In the genomic region with DNA sequence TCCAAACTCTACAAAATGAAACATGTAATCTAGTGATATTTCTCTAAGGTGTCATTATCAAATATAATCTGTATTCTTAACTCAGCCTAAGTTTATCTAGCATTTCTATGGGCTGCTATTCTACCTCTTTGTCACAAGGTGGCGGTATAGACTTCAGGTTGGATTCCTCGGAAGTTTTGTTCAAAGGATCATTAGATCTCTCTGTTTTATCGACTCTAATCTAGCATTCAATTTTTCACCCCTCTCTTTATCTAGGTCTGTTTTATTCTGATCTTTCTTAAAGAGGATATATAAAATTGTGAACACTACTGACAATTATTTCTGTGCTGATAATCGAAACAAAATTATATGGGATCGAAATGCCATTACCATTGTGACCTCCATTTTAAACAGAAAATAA, we compare ENCODE assay signal across 8 mouse cellular contexts. TPM values are rescaled to one million over a fixed set of nuclear protein-coding genes. Genes with fewer than 3 reads are reported as not detected.
DNase-seq lines count a peak whose midpoint lies in the region; ATAC-seq and TF ChIP-seq lines count a peak whose summit lies in the region.

No protein-coding gene starts in this region.

- TF ChIP-seq EP300 in lung, postnatal 0 days (IDR thresholded peaks at IDR 0.05) = no peak

- no peak for DNase-seq in forebrain, embryonic 10.5 days (ENCODE audit: extremely low spot score, low spot score)
- peak; percentile 64 for DNase-seq in lung, postnatal 0 days (ENCODE audit: low spot score)
- no peak for DNase-seq in lung, postnatal 4 days
- DNase-seq in retina, postnatal 1 day = peak; percentile 32
- DNase-seq in layer of hippocampus, postnatal 25 days (ENCODE audit: extremely low spot score in 1 of 2, low spot score in 1 of 2) = no peak
- DNase-seq in layer of hippocampus, adult 8-10 months (ENCODE audit: low spot score in 2 of 2) = no peak

- H3K36me3 ChIP-seq in forebrain, embryonic 10.5 days (replicated peaks) = no peaks in the 10 kb centered on the region
- no peaks in the 10 kb centered on the region for H3K36me3 ChIP-seq in forebrain, embryonic 15.5 days
- H3K36me3 ChIP-seq in lung, postnatal 0 days (ENCODE audit: insufficient read depth, low read length) = no peaks in the 10 kb centered on the region

- TF ChIP-seq CTCF in lung, postnatal 0 days (IDR thresholded peaks at IDR 0.05) = peak; percentile 76

- no peak overlapping the region; the same call in 1 of the 2 replicates for H3K27ac ChIP-seq in forebrain, embryonic 10.5 days
- H3K27ac ChIP-seq in forebrain, embryonic 15.5 days (replicated peaks) = no peak overlapping the region
- H3K27ac ChIP-seq in lung, postnatal 0 days (ENCODE audit: low read length) = no peak overlapping the region

- WGBS in forebrain, embryonic 10.5 days = 25% methylated on average over 5 of the region's 5 CpGs
- WGBS in forebrain, embryonic 15.5 days = 28% methylated on average over 5 of the region's 5 CpGs
- WGBS in lung, postnatal 0 days = 21% methylated on average over 5 of the region's 5 CpGs

- H3K9ac ChIP-seq in forebrain, embryonic 15.5 days (replicated peaks) = no peak overlapping the region
- no peak overlapping the region for H3K9ac ChIP-seq in lung, postnatal 0 days (replicated peaks; ENCODE audit: low read depth)

- H3K4me2 ChIP-seq in forebrain, embryonic 15.5 days (replicated peaks) = no peak overlapping the region
- H3K4me2 ChIP-seq in lung, postnatal 0 days (replicated peaks; ENCODE audit: low read depth, low read length) = peak overlapping the region; percentile 56

- no peaks in the 10 kb centered on the region for H3K27me3 ChIP-seq in forebrain, embryonic 10.5 days (ENCODE audit: poor library complexity, severe bottlenecking)
- H3K27me3 ChIP-seq in forebrain, embryonic 15.5 days = no peaks in the 10 kb centered on the region
- no peaks in the 10 kb centered on the region for H3K27me3 ChIP-seq in lung, postnatal 0 days (replicated peaks; ENCODE audit: insufficient read depth, low read length)

- 0 out of 2 replicates have a peak, but pooled peaks cover 4% of the 10 kb centered on the region for H3K9me3 ChIP-seq in forebrain, embryonic 10.5 days
- no peaks in the 10 kb centered on the region for H3K9me3 ChIP-seq in forebrain, embryonic 15.5 days
- H3K9me3 ChIP-seq in lung, postnatal 0 days (ENCODE audit: low read length) = no peaks in the 10 kb centered on the region

- peak overlapping the region; percentile 46 for H3K4me3 ChIP-seq in forebrain, embryonic 10.5 days
- H3K4me3 ChIP-seq in forebrain, embryonic 15.5 days = no peak overlapping the region
- H3K4me3 ChIP-seq in lung, postnatal 0 days (ENCODE audit: low read depth, low read length) = no peak overlapping the region; the same call in 1 of the 2 replicates

- ATAC-seq in forebrain, embryonic 15.5 days (replicated peaks) = no peak
- ATAC-seq in lung, postnatal 0 days = no peak
- ATAC-seq in erythroid progenitor cell, adult 5-6 weeks (replicated peaks; ENCODE audit: low FRiP score, poor library complexity, severe bottlenecking) = peak; percentile 64; the same call in 1 of the 2 replicates

- peaks cover 17% of the 10 kb centered on the region for H3K4me1 ChIP-seq in forebrain, embryonic 10.5 days
- H3K4me1 ChIP-seq in forebrain, embryonic 15.5 days = peaks cover 7% of the 10 kb centered on the region
- H3K4me1 ChIP-seq in lung, postnatal 0 days (ENCODE audit: insufficient read depth, low read depth, low read length) = no peaks in the 10 kb centered on the region; the same call in 1 of the 2 replicates

RNA-seq across cellular contexts. Expression of a gene that starts 5.5 kb away (rescaled TPM):
- polyA plus RNA-seq in forebrain, embryonic 10.5 days (2016; fragmentation: Nextera tagmentation; extraction: Ambion mirVana) = 180 and 183 TPM in 2 replicates
- 127 and 130 TPM in 2 replicates for polyA plus RNA-seq in forebrain, embryonic 15.5 days (2015; fragmentation: Nextera tagmentation; extraction: Ambion mirVana)
- 47.3 and 49.7 TPM in 2 replicates for polyA plus RNA-seq in lung, postnatal 0 days (2015; fragmentation: Nextera tagmentation; extraction: Ambion mirVana)
- total RNA-seq in erythroid progenitor cell, adult 5-6 weeks (2015; ENCODE audit: low replicate concordance) = 23.8 and 28.1 TPM in 2 replicates
- total RNA-seq in erythroid progenitor cell, adult 5-6 weeks (2017; ENCODE audit: low replicate concordance) = 10.7 and 11.6 TPM in 2 replicates
- total RNA-seq in layer of hippocampus, postnatal 25 days (2021) = 10 to 100 TPM; 77.2 to 78.8 TPM
- 10 to 100 TPM; 68.9 to 84.1 (median 80.1) TPM for total RNA-seq in layer of hippocampus, adult 8-10 months (2022)

RNA-seq across cellular contexts. Expression of a gene that starts 6.5 kb away (rescaled TPM):
- polyA plus RNA-seq in forebrain, embryonic 10.5 days (2016; fragmentation: Nextera tagmentation; extraction: Ambion mirVana) = 49.2 and 50.8 TPM in 2 replicates
- polyA plus RNA-seq in forebrain, embryonic 15.5 days (2015; fragmentation: Nextera tagmentation; extraction: Ambion mirVana) = 69.1 and 72.7 TPM in 2 replicates
- polyA plus RNA-seq in lung, postnatal 0 days (2015; fragmentation: Nextera tagmentation; extraction: Ambion mirVana) = 25.6 and 28.6 TPM in 2 replicates
- 4.7 and 12.6 TPM in 2 replicates for total RNA-seq in erythroid progenitor cell, adult 5-6 weeks (2015; ENCODE audit: low replicate concordance)
- total RNA-seq in erythroid progenitor cell, adult 5-6 weeks (2017; ENCODE audit: low replicate concordance) = 4.1 and 4.6 TPM in 2 replicates
- 10 to 100 TPM; 70.8 to 73.1 TPM for total RNA-seq in layer of hippocampus, postnatal 25 days (2021)
- total RNA-seq in layer of hippocampus, adult 8-10 months (2022) = 10 to 100 TPM; 66.0 to 70.3 (median 67.3) TPM

RNA-seq across cellular contexts. Expression of a gene that starts 18.8 kb away (rescaled TPM):
- 0.33 TPM in 2 replicates for polyA plus RNA-seq in forebrain, embryonic 10.5 days (2016; fragmentation: Nextera tagmentation; extraction: Ambion mirVana)
- polyA plus RNA-seq in forebrain, embryonic 15.5 days (2015; fragmentation: Nextera tagmentation; extraction: Ambion mirVana) = 0.20 and 0.37 TPM in 2 replicates
- polyA plus RNA-seq in lung, postnatal 0 days (2015; fragmentation: Nextera tagmentation; extraction: Ambion mirVana) = 0.14 and 0.29 TPM in 2 replicates
- 2.2 TPM in 1 of 2 replicates, not detected in the other for total RNA-seq in erythroid progenitor cell, adult 5-6 weeks (2015; ENCODE audit: low replicate concordance)
- not detected in 2 replicates for total RNA-seq in erythroid progenitor cell, adult 5-6 weeks (2017; ENCODE audit: low replicate concordance)
- total RNA-seq in layer of hippocampus, postnatal 25 days (2021) = 1 to 10 TPM in 1 of 2 experiments, under 1 TPM in 1; 0.76 to 1.0 TPM
- 1 to 10 TPM in 3 of 4 experiments, under 1 TPM in 1; 0.99 to 5.6 (median 1.2) TPM for total RNA-seq in layer of hippocampus, adult 8-10 months (2022)

RNA-seq across cellular contexts. Expression of a gene that starts 21.5 kb away (rescaled TPM):
- polyA plus RNA-seq in forebrain, embryonic 10.5 days (2016; fragmentation: Nextera tagmentation; extraction: Ambion mirVana) = 49.0 and 55.3 TPM in 2 replicates
- 65.2 and 69.0 TPM in 2 replicates for polyA plus RNA-seq in forebrain, embryonic 15.5 days (2015; fragmentation: Nextera tagmentation; extraction: Ambion mirVana)
- polyA plus RNA-seq in lung, postnatal 0 days (2015; fragmentation: Nextera tagmentation; extraction: Ambion mirVana) = 22.1 and 24.5 TPM in 2 replicates
- 94.7 and 95.1 TPM in 2 replicates for total RNA-seq in erythroid progenitor cell, adult 5-6 weeks (2015; ENCODE audit: low replicate concordance)
- total RNA-seq in erythroid progenitor cell, adult 5-6 weeks (2017; ENCODE audit: low replicate concordance) = 71.8 and 75.6 TPM in 2 replicates
- 100 to 1,000 TPM; 101 to 134 TPM for total RNA-seq in layer of hippocampus, postnatal 25 days (2021)
- 100 to 1,000 TPM; 113 to 133 (median 125) TPM for total RNA-seq in layer of hippocampus, adult 8-10 months (2022)

RNA-seq across cellular contexts. Expression of a gene that starts 53.1 kb away (rescaled TPM):
- polyA plus RNA-seq in forebrain, embryonic 10.5 days (2016; fragmentation: Nextera tagmentation; extraction: Ambion mirVana) = 24.8 and 25.5 TPM in 2 replicates
- polyA plus RNA-seq in forebrain, embryonic 15.5 days (2015; fragmentation: Nextera tagmentation; extraction: Ambion mirVana) = 23.6 and 26.9 TPM in 2 replicates
- 27.3 and 28.3 TPM in 2 replicates for polyA plus RNA-seq in lung, postnatal 0 days (2015; fragmentation: Nextera tagmentation; extraction: Ambion mirVana)
- total RNA-seq in erythroid progenitor cell, adult 5-6 weeks (2015; ENCODE audit: low replicate concordance) = 4.3 and 8.0 TPM in 2 replicates
- 1.4 and 7.2 TPM in 2 replicates for total RNA-seq in erythroid progenitor cell, adult 5-6 weeks (2017; ENCODE audit: low replicate concordance)
- total RNA-seq in layer of hippocampus, postnatal 25 days (2021) = 10 to 100 TPM in 1 of 2 experiments, 1 to 10 TPM in 1; 9.8 to 13.5 TPM
- total RNA-seq in layer of hippocampus, adult 8-10 months (2022) = 10 to 100 TPM; 15.6 to 22.1 (median 17.1) TPM

Comparison
In these comparisons a context has a peak if more than half of its experiments do, and no peak if none do; other contexts are left out.
1. DNase-seq: peak in lung, postnatal 0 days (single experiment) and retina, postnatal 1 day (single experiment); none in forebrain, embryonic 10.5 days (single experiment), lung, postnatal 4 days (0 of 2), layer of hippocampus, postnatal 25 days (0 of 2) and layer of hippocampus, adult 8-10 months (0 of 2).
2. RNA of a gene that starts 6.5 kb away (total RNA-seq): 70.8 to 73.1 TPM in layer of hippocampus, postnatal 25 days and 66.0 to 70.3 TPM in layer of hippocampus, adult 8-10 months; 4.1 to 12.6 TPM in erythroid progenitor cell, adult 5-6 weeks; every median in the first group is over 4 times any median in the second.